Mouse (Mus musculus) Muller cell, postnatal 12 days (primary cell): Measurements from ENCODE around the gene Usp39.

ENCODE experiments used
- DNase-seq: peaks from one replicate; pipeline ENCODE4 v3.0.0-alpha.2; 2015; ENCODE audit errors: inconsistent ontology term

Usp39 gene

GRCm38 (mm10) chr6:72302349-72302925 lies 42.5 kb downstream of the Usp39 start:
- no peak for DNase-seq

GRCm38 (mm10) chr6:72297825-72298224 lies 47.2 kb downstream of the Usp39 start:
- peak; percentile 28 for DNase-seq

- no peak for DNase-seq
These were observed 51.9 kb downstream of the Usp39 start for GRCm38 (mm10) chr6:72292972-72293651.

GRCm38 (mm10) chr6:72289484-72289883 lies 55.5 kb downstream of the Usp39 start:
- DNase-seq, result no peak

- peak; percentile 22 for DNase-seq
These were observed 61.1 kb downstream of the Usp39 start for GRCm38 (mm10) chr6:72283914-72284313.

GRCm38 (mm10) chr6:72280410-72280998 lies 64.5 kb downstream of the Usp39 start:
- no peak for DNase-seq

- DNase-seq, result no peak
These were observed 65.5 kb downstream of the Usp39 start for GRCm38 (mm10) chr6:72279505-72279904.

GRCm38 (mm10) chr6:72278835-72279234 lies 66.1 kb downstream of the Usp39 start:
- no peak for DNase-seq

GRCm38 (mm10) chr6:72277508-72278166 lies 67.3 kb downstream of the Usp39 start:
- DNase-seq, result peak; percentile 11

GRCm38 (mm10) chr6:72276972-72277441 lies 68.0 kb downstream of the Usp39 start:
- DNase-seq, result peak; percentile 6

- DNase-seq, result no peak
These were observed 68.8 kb downstream of the Usp39 start for GRCm38 (mm10) chr6:72276141-72276540.

GRCm38 (mm10) chr6:72275527-72275926 lies 69.5 kb downstream of the Usp39 start:
- DNase-seq, result no peak

- DNase-seq, result no peak
These were observed 71.8 kb downstream of the Usp39 start for GRCm38 (mm10) chr6:72273153-72273552.

GRCm38 (mm10) chr6:72272161-72272696 lies 72.8 kb downstream of the Usp39 start:
- DNase-seq, result no peak

- no peak for DNase-seq
These were observed 73.9 kb downstream of the Usp39 start for GRCm38 (mm10) chr6:72270952-72271519.

- no peak for DNase-seq
These were observed 74.7 kb downstream of the Usp39 start for GRCm38 (mm10) chr6:72270258-72270657.
